Mouse (Mus musculus) embryonic facial prominence, embryonic 12.5 days (tissue): ENCODE results near the gene Vapa. TPM values are rescaled to one million over a fixed set of nuclear protein-coding genes. Genes with fewer than 3 reads are reported as not detected.
"Not testable (repeated sequence)": the region's sequence is repeated elsewhere in the genome, so short reads cannot be mapped to it uniquely, and the experiment has no call there.

Source experiments
- ATAC-seq: fragments of 200-750 bp; cut with Nextera tagmentation; 2 replicates; pipeline ENCODE4 v1.8.0; 2017; ENCODE audit not compliant: insufficient number of reproducible peaks, insufficient read depth, low FRiP score, low TSS enrichment
- H3K27ac ChIP-seq: fragments of 300-500 bp; sonication (generic); 2 replicates; pipeline ENCODE4 v1.5.1; 2016; ENCODE audit warnings: mild to moderate bottlenecking
- H3K27me3 ChIP-seq: fragments of 300-500 bp; sonication (generic); 2 replicates; pipeline ENCODE4 v1.6.1; 2016; ENCODE audit warnings: mild to moderate bottlenecking, moderate library complexity
- H3K36me3 ChIP-seq: fragments of 300-500 bp; sonication (generic); 2 replicates; pipeline ENCODE4 v1.6.1; 2016; ENCODE audit warnings: mild to moderate bottlenecking
- H3K4me1 ChIP-seq: fragments of 300-500 bp; sonication (generic); 2 replicates; pipeline ENCODE4 v1.6.1; 2016
- H3K4me2 ChIP-seq: fragments of 300-500 bp; sonication (generic); replicated peaks from 2 replicates; pipeline ENCODE4 v1.6.1; 2016; ENCODE audit warnings: mild to moderate bottlenecking, moderate library complexity
- H3K4me3 ChIP-seq: fragments of 300-500 bp; sonication (generic); 2 replicates; pipeline ENCODE4 v1.5.1; 2016; ENCODE audit warnings: mild to moderate bottlenecking
- H3K9ac ChIP-seq: fragments of 300-500 bp; sonication (generic); 2 replicates; pipeline ENCODE4 v1.6.1; 2016; ENCODE audit warnings: mild to moderate bottlenecking, moderate library complexity
- H3K9me3 ChIP-seq: fragments of 300-500 bp; sonication (generic); 2 replicates; pipeline ENCODE4 v1.6.1; 2016; ENCODE audit warnings: mild to moderate bottlenecking, moderate library complexity
- WGBS: fragments of 180-500 bp; shearing (Covaris S2); methylation state at CpG from one replicate; pipeline ENCODE4 v1.1.7; 2016; 5-methylcytosine and 5-hydroxymethylcytosine counted together
- polyA plus RNA-seq: library from polyadenylated mRNA; unstranded; fragments of >200 nt; fragmentation: Nextera tagmentation; extraction: Ambion mirVana; gene quantifications from 2 replicates; pipeline ENCODE4 v1.2.1, GENCODE M21; 2016

Vapa gene
- polyA plus RNA-seq, 1 experiment from 2014 or later = 216 TPM

DNA sequence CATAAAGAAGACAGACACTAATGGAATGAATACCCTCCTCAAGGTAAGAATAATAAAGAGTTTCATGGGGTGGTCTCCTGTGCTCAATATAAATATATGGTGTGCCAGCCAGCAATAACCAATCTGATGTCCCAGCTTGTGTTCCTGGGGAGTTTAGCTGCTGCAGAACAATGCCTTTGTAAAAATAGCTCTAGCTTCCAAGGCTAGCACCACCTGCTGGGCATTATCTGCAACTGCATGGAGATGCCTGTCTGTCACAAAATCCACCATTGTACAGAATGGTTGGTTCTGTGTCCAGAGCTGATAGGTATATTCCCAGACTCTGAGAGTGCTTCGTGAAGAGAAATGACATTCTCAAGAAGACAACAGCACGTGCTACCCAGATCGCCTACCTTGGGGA is 77.2 kb downstream of the Vapa start:
- ATAC-seq = no peak
- 23% methylated on average over 3 of the region's 3 CpGs for WGBS

DNA sequence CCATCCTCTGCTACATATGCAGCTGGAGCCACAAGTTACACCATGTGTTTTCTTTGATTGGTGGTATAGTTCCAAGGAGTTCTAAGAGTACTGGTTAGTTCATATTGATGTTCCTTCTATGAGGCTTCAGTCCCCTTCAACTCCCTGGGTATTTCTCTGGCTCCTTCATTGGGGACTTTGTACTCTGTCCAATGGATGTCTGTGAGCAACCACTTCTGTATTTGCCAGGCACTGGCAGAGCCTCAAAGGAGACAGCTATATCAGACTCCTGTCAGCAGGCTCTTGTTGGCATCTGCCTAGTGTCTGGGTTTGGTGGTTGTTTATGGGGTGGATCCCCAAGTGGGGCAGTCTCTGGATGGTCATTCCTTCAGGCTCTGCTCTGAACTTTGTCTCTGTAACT is 81.0 kb downstream of the Vapa start:
- H3K4me2 ChIP-seq, H3K4me1 ChIP-seq, H3K27me3 ChIP-seq, H3K4me3 ChIP-seq, ATAC-seq, H3K36me3 ChIP-seq, H3K9ac ChIP-seq, H3K9me3 ChIP-seq, H3K27ac ChIP-seq: not testable (repeated sequence)

More for the DNA sequence above, 77.2 kb downstream of the Vapa start:
- Histone ChIP-seq H3K4me3 (no peak overlapping the region), H3K36me3 (no peaks in the 10 kb centered on the region), H3K27me3 (no peaks in the 10 kb centered on the region), H3K4me2 (no peak overlapping the region), H3K27ac (no peak overlapping the region), H3K4me1 (no peaks in the 10 kb centered on the region), H3K9ac (no peak overlapping the region), H3K9me3 (no peaks in the 10 kb centered on the region)

Other genes starting within 250 kb of the Vapa start
- gene Tmem232, start 72.8 kb downstream of the Vapa start, polyA plus RNA-seq = 0.14 and 0.24 TPM in 2 replicates
- 0.14 TPM in 1 of 2 replicates, not detected in the other for gene Txndc2, start 28.6 kb upstream of the Vapa start, polyA plus RNA-seq
- 66.0 and 66.7 TPM in 2 replicates for gene Rab31, start 159.2 kb upstream of the Vapa start, polyA plus RNA-seq
- 54.5 and 57.7 TPM in 2 replicates for gene Ppp4r1, start 169.0 kb upstream of the Vapa start, polyA plus RNA-seq